Mouse (Mus musculus) kidney, postnatal 0 days (tissue): Measurements from ENCODE around the gene Pik3r6. TPM values are rescaled to one million over a fixed set of nuclear protein-coding genes. Genes with fewer than 3 reads are reported as not detected.

Experiments
- ATAC-seq: fragments of 200-750 bp; cut with Nextera tagmentation; replicated peaks from 2 replicates; pipeline ENCODE4 v1.8.0; 2017; ENCODE audit warnings: low read depth, moderate number of reproducible peaks, moderate TSS enrichment, moderate library complexity; ENCODE audit not compliant: low FRiP score
- DNase-seq: peaks from one replicate; pipeline ENCODE4 v3.0.0-alpha.2; 2016; ENCODE audit warnings: low spot score
- H3K27ac ChIP-seq: fragments of 300-500 bp; sonication (generic); 2 replicates; pipeline ENCODE4 v1.5.1; 2014; ENCODE audit warnings: mild to moderate bottlenecking
- H3K27me3 ChIP-seq: fragments of 300-500 bp; sonication (generic); 2 replicates; pipeline ENCODE4 v1.6.1; 2014; ENCODE audit warnings: low read length, mixed read lengths; ENCODE audit not compliant: insufficient read depth
- H3K36me3 ChIP-seq: fragments of 300-500 bp; sonication (generic); 2 replicates; pipeline ENCODE4 v1.6.1; 2014; ENCODE audit warnings: low read length, mixed read lengths; ENCODE audit not compliant: insufficient read depth
- H3K4me1 ChIP-seq: fragments of 300-500 bp; sonication (generic); replicated peaks from 2 replicates; pipeline ENCODE4 v1.6.1; 2014; ENCODE audit warnings: antibody characterized with exemption, low read length, mixed read lengths; ENCODE audit not compliant: insufficient read depth
- H3K4me2 ChIP-seq: fragments of 300-500 bp; sonication (generic); 2 replicates; pipeline ENCODE4 v1.6.1; 2014; ENCODE audit warnings: mild to moderate bottlenecking, low read length, moderate library complexity, mixed read lengths
- H3K4me3 ChIP-seq: fragments of 300-500 bp; sonication (generic); replicated peaks from 2 replicates; pipeline ENCODE4 v1.5.1; 2014; ENCODE audit warnings: low read depth, low read length
- H3K9ac ChIP-seq: fragments of 300-500 bp; sonication (generic); 2 replicates; pipeline ENCODE4 v1.6.1; 2014; ENCODE audit warnings: low read depth, low read length
- H3K9me3 ChIP-seq: fragments of 300-500 bp; sonication (generic); replicated peaks from 2 replicates; pipeline ENCODE4 v1.6.1; 2016; ENCODE audit warnings: low read length, inconsistent platforms, mixed read lengths
- CTCF ChIP-seq: IDR thresholded peaks from 2 replicates; pipeline ENCODE4 v1.5.1; 2016; ENCODE audit warnings: antibody characterized with exemption, low read depth, mild to moderate bottlenecking, moderate library complexity
- WGBS: fragments of 180-500 bp; shearing (Covaris S2); extraction: QIAGEN DNeasy Blood & Tissue Kit; methylation state at CpG from one replicate; pipeline ENCODE4 v1.1.7; 2014; 5-methylcytosine and 5-hydroxymethylcytosine counted together
- polyA plus RNA-seq: library from polyadenylated mRNA; unstranded; fragments of >200 nt; fragmentation: Nextera tagmentation; extraction: Ambion mirVana; gene quantifications from 2 replicates; pipeline ENCODE4 v1.2.1, GENCODE M21; 2015

Gene Pik3r6
- polyA plus RNA-seq, 1 experiment from 2014 or later, result 3.9 TPM

DNA sequence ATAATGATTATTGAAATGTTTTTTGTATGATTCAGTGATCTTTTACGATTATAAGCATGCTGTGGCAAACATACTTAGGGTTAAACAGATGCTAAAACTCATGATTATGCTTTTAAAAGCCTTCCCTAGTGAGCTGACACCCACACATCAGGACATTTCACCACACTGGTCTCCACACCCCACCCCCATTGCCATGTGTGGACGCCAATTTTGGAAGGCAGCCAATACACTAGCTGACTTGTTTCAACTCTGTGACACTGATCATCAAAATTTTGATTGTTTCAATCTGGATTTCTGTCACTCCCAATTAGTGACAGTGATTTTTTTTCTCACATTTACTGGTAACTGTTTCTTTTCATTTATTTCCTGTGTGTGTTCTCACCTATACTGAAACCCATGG lies 44.7 kb downstream of the Pik3r6 start:
- no peak overlapping the region for H3K27ac ChIP-seq
- 47% methylated on average over 2 of the region's 2 CpGs for WGBS
- no peaks in the 10 kb centered on the region for H3K36me3 ChIP-seq
- DNase-seq (no peak), ATAC-seq (no peak)
- no peak for TF ChIP-seq CTCF
- no peaks in the 10 kb centered on the region for H3K27me3 ChIP-seq
- no peaks in the 10 kb centered on the region for H3K9me3 ChIP-seq
- no peak overlapping the region for H3K9ac ChIP-seq
- no peaks in the 10 kb centered on the region for H3K4me1 ChIP-seq
- no peak overlapping the region for H3K4me2 ChIP-seq
- no peak overlapping the region for H3K4me3 ChIP-seq

DNA sequence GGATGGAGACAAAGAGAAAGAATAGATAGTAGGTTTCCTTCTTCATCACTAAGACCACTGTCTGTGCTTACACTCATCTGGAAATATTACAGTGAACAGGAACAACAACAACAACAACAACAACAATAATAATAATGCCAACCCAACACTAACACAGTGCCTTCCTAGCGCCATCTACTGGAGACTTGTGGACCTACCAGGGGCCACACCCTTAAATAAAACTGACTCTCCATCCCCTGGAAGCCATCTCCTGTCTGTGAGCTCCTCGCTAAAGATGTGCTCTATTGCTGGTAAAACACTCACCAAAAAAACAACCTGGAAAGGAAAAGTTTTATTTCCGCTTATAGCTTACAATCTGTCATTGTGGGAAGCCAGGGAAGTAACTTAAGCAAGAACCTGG lies 46.8 kb downstream of the Pik3r6 start:
- H3K4me3 ChIP-seq, result no peak overlapping the region
- 63% methylated on average over 3 of the region's 3 CpGs for WGBS

GRCm38 (mm10) chr11:68550358-68550757 lies 47.5 kb downstream of the Pik3r6 start:
- DNase-seq, result no peak
- H3K27ac ChIP-seq, result no peak overlapping the region
- no peaks in the 10 kb centered on the region for H3K9me3 ChIP-seq
- no peak for TF ChIP-seq CTCF
- ATAC-seq, result no peak
- H3K4me1 ChIP-seq, result 0 out of 2 replicates have a peak, but pooled peaks cover 3% of the 10 kb centered on the region
- WGBS, result 24% methylated on average over 4 of the region's 4 CpGs
- H3K4me3 ChIP-seq, result no peak overlapping the region
- H3K9ac ChIP-seq, result no peak overlapping the region
- no peaks in the 10 kb centered on the region for H3K36me3 ChIP-seq
- no peaks in the 10 kb centered on the region for H3K27me3 ChIP-seq
- H3K4me2 ChIP-seq, result no peak overlapping the region

More for the DNA sequence above, 46.8 kb downstream of the Pik3r6 start:
- Histone ChIP-seq H3K4me2 (no peak overlapping the region), H3K27me3 (no peaks in the 10 kb centered on the region), H3K9me3 (no peaks in the 10 kb centered on the region), H3K27ac (no peak overlapping the region), H3K9ac (no peak overlapping the region), H3K4me1 (0 out of 2 replicates have a peak, but pooled peaks cover 3% of the 10 kb centered on the region), H3K36me3 (no peaks in the 10 kb centered on the region)
- no peak for DNase-seq
- ATAC-seq, result no peak
- peak; percentile 58 for TF ChIP-seq CTCF

DNA sequence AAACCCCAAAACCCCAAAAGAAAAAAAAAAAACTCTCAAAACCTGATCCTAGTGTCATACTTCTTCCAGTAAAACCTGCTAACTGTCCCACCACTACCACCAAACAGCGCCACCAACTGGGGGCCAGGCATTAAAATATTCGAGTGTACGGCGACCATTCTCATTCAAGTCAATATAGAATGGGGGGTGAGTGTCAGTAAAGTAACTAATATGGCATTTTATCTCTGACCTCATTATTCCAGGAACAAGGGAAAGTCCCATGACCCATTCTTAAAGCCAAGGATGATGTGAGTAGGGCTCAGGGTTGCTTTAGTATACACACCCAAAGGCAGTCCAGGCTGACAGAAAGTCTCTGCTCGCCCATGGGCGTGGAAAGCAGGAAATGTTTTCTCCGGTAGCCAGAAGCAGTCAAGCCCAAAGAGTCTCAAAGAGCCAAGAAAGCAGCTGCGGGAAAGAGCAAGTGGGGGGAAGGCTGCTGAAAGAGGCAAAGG lies 51.2 kb downstream of the Pik3r6 start:
- Histone ChIP-seq H3K9me3 (no peaks in the 10 kb centered on the region), H3K9ac (no peak overlapping the region), H3K4me1 (0 out of 2 replicates have a peak, but pooled peaks cover 3% of the 10 kb centered on the region), H3K27ac (no peak overlapping the region), H3K27me3 (no peaks in the 10 kb centered on the region), H3K4me3 (no peak overlapping the region), H3K36me3 (no peaks in the 10 kb centered on the region), H3K4me2 (no peak overlapping the region)
- DNase-seq (peak; percentile 43), ATAC-seq (no peak)
- peak; percentile 60 for TF ChIP-seq CTCF
- 24% methylated on average over 8 of the region's 8 CpGs for WGBS

DNA sequence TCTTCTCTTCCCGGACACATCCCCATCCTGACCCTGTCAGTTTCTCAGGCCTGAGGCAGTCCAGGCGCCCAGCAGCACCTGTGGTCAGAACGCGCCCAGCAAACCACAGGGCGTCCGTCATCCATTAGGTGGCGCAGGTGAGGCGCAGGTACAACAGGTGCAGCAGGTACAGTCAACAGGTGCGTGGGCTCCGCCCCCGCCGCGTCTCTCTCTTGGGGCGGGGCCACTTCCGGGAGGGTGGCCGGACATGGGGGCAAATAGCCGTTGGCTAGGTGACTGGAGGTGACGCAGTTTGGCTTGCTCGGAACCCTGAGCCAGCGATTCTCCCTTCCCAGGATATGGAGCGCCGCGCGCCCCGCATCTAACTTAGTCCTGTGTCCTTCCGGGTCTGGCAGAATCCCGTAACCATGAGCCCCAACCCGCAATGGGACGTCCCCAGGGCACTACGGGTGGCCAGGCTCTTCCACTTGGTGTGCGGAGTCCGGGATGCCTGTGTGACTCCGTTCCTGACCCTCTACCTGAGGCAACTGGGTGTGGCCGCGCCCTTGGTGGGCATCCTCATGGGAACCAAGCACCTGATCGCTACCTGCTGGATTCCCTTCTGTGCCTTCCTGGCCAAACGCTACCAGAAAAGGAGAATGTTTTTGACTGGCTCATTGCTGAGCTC lies 53.2 kb downstream of the Pik3r6 start, which contains the start of gene Mfsd6l:
Mfsd6l (plus strand) TSS at position 269 of the 667 bp plus-strand sequence.
- no peaks in the 10 kb centered on the region for H3K36me3 ChIP-seq
- H3K9ac ChIP-seq, result 0 out of 2 replicates have a peak within 1 kb of the TSS, but pooled peaks have one; percentile 49
- 13% methylated on average over 36 of the region's 37 CpGs for WGBS
- H3K4me3 ChIP-seq, result peak within 1 kb of the TSS; percentile 30
- peak; percentile 77 for TF ChIP-seq CTCF
- no peaks in the 10 kb centered on the region for H3K9me3 ChIP-seq
- 0 out of 2 replicates have a peak, but pooled peaks cover 3% of the 10 kb centered on the region for H3K4me1 ChIP-seq
- peak; percentile 73 for ATAC-seq
- DNase-seq, result no peak
- no peaks in the 10 kb centered on the region for H3K27me3 ChIP-seq
- no peak within 1 kb of the TSS for H3K27ac ChIP-seq
- H3K4me2 ChIP-seq, result peak within 1 kb of the TSS; percentile 54

DNA sequence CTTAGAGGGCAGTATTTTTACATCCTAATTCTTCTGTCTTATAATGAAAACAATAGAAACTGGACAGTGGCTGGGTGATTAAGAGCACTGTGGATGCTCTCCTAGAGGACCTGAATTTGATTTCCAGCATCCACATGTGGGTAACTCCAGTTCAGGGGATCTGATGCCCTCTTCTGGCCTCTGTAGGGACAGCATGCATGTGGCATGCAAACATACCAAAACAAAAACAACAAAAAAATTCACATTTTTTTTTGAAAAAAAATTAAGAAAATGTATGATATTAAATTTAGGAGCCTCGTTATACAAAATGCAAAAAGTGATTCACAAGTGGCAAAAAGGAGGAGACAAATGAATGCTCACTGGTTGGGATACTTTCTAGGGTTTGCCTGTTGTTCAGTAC lies 56.7 kb downstream of the Pik3r6 start:
- DNase-seq (no peak), ATAC-seq (no peak)
- Histone ChIP-seq H3K4me1 (no peaks in the 10 kb centered on the region), H3K9me3 (no peaks in the 10 kb centered on the region), H3K9ac (no peak overlapping the region), H3K4me3 (no peak overlapping the region), H3K27ac (no peak overlapping the region), H3K4me2 (no peak overlapping the region), H3K27me3 (no peaks in the 10 kb centered on the region), H3K36me3 (no peaks in the 10 kb centered on the region)
- 61% methylated on average over 1 of the region's 1 CpGs for WGBS
- peak; percentile 57 for TF ChIP-seq CTCF
